Mouse (Mus musculus) right cerebral cortex, adult 18-20 months (tissue): ENCODE measurements around the gene Ccnyl1.

ENCODE experiments used
- DNase-seq: peaks from one replicate; pipeline ENCODE4 v3.0.0; 2022; ENCODE audit warnings: mixed read lengths

The Ccnyl1 gene

DNA sequence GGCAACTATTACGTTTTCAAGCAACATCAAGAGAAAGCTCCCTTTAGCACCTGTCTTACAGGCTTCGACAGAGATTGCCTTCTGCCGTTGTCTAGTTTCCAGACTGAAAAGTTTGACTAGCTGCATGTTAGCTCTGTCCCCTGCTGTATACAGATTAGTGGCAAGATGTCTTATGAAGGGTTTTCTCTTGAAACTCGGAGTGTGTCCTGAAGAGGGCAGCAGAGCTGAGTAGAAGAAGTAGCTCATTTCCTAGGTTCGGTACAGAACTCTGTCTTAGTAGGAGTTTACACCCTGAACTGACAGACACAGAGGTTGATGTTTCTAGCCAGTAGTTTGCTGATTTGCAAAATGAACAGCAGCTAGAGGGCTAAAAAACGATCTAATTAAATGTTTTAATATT is 15.0 kb downstream of the Ccnyl1 start:
- DNase-seq, result peak; percentile 70

GRCm38 (mm10) chr1:64706610-64707009 is 16.4 kb downstream of the Ccnyl1 start:
- no peak for DNase-seq

- DNase-seq, result no peak
These were observed 19.6 kb downstream of the Ccnyl1 start for GRCm38 (mm10) chr1:64709891-64710290.

DNA sequence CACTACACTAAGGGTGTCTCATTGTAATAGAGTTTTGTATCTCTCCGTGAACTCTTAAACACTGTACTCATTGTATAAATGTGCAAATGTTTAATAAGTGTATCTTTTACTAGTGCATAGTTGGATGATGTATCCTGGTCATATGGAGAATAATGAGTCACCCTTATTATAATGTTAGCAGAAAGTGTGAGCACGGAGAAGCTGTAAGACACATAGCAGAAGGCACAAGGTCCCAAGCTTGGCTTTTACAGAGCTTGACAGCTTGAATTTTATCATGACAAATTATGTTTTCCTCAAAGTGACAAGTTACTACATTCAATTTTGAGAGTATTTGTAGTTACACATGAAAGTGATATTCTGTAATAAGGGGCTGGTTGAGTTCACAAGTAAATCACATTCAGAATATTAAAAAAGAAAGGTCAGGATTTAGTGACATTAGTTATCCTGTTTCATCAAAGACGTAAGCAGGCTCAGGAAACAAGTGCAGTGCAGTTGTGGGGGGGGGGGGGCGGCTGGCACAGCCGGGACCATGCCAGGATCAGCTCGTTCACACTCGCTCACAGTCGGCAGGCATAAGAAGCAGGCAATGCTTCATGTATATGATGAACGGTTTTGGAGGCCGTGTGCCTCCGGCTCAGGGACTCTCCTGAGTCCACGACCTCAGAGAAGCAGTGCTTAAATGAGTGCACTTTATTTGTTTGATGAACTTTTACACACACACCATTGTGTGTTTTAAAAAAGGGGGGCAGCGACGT is 21.9 kb downstream of the Ccnyl1 start:
- DNase-seq, result no peak

DNA sequence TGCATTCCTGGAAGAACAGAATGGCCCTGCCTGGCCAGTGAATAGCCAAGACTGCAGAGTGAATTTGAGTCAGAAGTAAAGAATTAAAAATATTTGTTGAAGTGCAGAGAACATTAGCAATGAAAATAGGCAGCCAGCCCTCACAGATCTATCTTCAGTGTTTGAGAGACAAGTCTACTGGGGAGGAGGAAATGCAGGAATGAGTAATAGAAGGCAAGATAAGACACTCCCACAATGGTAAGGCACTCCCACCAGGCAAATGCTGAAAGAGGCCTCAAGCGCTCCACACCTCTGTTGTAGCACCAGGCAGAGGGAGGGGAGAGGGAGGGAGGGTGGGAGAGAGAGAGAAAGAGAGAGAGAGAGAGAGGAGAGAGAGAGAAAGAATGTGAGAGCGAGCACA is 25.2 kb downstream of the Ccnyl1 start:
- no peak for DNase-seq

GRCm38 (mm10) chr1:64716589-64717304 is 26.5 kb downstream of the Ccnyl1 start:
- DNase-seq, result no peak

- peak; percentile 70 for DNase-seq
These were observed 27.2 kb downstream of the Ccnyl1 start for GRCm38 (mm10) chr1:64717504-64717903.

GRCm38 (mm10) chr1:64721034-64721587 is 30.9 kb downstream of the Ccnyl1 start:
- DNase-seq, result no peak

DNA sequence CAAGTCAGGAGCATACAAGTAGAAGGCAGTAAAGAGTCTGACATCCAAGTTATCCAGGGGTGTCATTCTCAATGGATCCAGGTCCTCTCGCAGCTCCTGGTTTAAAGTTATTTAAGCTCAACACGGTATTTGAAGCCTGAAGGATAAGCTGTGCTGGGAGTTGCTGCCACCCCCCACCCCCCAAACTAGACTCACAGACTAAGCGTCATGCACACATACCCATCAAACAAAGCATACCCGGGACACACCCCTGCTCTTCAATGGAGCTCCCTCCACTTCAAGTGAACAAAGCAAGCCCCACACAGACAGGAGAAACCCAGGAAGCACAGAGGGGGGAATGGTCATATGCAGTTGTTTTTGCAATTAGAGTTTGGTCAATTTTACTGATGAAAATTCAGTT is 39.8 kb downstream of the Ccnyl1 start:
- DNase-seq, result no peak

DNA sequence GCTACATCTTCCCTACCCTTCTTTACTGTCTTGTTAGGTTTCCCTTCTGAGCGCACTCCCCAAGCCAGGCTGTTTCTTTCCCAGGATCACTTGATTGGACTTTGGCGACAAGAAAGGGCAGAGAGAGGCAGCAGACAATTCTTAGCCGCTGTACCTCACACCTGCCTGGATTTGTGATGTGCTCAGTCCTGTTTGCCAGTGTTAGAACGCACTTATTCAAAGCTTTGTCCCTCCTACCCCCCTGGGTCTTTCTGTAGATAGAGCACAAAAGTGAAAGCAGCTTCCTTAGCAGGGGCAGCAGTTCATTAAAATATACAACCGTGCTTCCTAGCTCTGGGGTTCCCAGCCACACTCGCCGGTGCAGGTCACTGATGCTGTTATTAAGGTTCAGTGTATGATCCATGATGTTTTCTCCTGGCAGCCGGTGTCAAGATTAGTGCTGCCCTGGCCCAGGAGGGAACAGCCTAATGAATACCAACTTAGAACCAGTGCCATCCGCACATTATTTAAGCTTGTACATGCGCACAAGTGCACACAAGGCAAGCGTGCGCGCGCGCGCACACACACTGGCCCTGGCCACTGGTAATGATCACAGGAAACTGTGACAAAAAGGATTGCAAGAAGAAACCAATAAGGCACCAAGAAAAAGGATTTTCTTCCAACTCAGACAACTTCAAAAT is 41.2 kb downstream of the Ccnyl1 start:
- no peak for DNase-seq

- no peak for DNase-seq
These were observed 41.9 kb downstream of the Ccnyl1 start for GRCm38 (mm10) chr1:64732161-64732560.

DNA sequence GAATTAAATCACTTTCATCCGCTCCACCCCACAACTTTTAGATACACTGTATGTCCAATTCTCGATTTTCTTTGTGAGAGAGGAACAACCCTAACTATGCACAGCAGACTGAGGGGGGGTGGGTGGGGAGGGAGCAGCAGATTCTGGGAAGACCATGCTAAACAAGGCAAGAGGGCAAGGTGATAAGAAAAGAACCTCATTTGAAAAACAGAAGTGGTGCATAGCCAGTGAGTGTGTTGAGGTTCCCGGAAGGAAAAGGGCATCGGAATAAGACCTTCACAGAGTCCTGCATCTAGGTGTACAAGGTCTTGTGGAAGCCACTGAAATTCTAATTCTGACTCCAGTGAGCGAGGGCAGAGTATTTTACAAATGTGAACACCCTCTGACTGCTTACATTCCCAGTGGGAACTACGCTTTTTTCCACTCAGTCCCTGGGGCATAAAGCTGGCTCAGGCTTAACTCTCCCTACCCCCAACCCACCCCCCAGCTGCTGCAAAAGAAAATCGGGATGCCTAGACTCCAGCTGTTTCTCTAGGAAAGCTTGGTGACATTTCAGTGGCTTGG is 42.5 kb downstream of the Ccnyl1 start:
- no peak for DNase-seq

GRCm38 (mm10) chr1:64733453-64734245 is 43.4 kb downstream of the Ccnyl1 start:
- no peak for DNase-seq

DNA sequence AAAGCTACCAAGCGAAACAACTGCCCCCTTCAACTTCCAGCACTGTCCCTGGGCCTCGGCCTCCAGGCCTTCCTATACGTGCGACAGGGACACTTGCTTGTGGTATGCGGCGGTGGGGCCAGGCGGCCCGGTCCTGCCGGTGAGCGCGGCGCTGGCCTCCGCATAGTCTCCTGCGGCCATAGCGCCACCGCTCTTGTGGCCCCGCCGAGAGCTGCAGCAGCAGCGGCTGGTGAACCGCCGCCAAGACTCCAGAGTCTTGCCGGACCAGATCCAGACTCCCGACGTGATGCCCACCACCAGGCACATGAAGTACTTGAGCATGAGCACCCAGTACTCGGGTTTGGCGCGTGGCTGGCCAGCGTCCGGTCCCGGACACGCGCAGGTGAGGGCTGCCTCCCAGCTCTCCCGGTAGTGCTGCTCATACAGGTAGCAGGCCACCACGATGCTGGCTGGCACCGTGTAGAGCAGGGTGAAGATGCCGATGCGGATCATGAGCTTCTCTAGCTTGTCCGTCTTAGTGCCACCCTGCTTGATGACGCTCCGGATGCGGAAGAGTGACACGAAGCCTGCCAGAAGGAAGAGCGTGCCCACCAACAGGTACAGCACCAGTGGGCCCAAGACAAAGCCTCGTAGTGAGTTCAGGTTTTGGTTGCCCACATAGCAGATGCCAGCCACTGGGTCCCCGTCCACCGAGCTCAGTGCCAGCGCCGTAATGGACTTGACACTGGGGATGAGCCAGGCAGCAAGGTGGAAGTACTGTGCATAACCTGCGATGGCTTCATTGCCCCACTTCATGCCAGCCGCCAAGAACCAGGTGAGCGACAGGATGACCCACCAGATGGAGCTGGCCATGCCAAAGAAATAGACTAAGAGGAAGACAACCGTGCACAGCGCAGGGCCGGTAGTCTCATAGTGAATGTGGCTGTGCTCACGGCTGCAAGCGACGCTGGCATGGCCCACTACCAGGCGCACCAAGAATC is 44.8 kb downstream of the Ccnyl1 start:
- no peak for DNase-seq

DNA sequence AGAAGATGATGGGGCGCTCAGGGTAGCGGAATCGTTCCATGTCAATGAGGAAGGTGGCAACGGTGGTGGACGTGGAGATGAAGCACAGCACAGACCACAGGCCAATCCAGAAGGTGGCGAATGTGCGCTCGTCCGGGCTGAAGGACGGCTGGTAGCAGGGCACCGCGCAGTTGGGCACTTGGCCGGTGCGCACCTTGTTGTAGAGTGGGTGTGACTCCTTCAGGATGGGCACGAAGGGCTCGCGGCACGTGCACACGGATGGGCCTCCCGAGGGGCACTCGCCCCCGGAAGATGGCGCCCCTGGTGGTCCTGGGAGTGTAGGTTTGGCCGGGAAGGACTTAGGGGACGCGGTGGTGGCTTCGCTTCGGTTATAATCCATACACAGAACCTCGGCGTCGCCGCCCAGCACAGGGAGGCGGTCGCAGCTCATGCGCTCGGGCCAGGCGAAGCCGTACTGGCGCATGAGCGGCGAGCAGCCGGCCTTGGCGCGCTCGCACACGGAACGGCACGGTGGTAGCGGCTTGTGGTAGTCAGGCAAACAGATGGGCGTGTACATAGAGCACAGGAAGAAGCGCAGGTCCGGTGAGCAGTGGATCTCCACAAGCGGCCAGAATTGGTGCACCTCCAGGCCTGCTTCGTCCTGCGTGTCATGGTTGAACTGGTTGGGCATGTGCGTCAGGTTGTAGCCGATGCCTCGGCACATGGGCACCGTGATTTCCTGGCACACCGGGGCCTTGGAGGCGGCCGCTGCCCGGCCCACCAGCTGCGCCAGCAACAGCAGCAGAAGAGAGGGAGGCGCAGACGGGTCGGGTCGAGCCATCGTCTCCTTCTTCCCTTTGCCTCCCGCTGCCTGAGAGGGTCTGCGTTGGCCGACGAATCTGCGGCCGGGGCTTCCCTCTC is 45.8 kb downstream of the Ccnyl1 start:
- no peak for DNase-seq

GRCm38 (mm10) chr1:64736681-64737501 is 46.6 kb downstream of the Ccnyl1 start:
- no peak for DNase-seq

DNA sequence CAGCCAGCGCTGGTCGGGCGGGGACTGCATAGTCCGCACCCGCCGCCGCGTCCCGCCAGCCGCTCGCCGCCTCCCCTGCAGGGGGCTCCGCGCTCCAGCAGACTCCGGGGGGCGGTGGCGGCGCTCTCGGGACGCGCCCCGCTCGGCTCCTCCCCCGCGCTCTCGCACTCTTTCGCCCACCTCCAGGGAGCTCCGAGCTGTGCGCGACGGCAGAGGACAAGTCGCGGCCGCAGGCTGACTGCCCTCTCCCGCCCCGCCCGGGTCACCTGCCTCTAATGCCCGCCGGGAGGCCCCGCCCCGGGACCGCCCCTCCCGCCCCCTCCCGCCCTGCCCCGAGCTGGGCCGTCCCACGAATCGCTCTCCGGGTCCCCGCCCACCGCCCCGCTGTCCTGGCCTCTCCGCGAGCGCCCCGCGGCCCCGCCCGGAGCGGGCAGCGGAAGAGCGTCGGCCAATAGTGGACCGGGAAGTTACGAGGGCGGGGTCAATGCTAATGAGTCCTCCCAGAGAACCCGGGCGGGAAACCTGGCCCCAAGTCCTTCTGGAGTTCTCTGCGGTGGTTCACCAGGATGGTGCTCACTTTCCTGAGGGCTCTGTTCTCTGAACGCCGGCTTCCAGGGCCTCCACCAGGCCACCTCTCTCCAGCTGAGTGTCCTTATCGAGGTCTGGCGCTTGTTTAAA is 47.4 kb downstream of the Ccnyl1 start, which contains the start of gene Fzd5:
Fzd5 (minus strand) TSS at position 250 of the 678 bp plus-strand sequence.
- DNase-seq, result peak; percentile 83

DNA sequence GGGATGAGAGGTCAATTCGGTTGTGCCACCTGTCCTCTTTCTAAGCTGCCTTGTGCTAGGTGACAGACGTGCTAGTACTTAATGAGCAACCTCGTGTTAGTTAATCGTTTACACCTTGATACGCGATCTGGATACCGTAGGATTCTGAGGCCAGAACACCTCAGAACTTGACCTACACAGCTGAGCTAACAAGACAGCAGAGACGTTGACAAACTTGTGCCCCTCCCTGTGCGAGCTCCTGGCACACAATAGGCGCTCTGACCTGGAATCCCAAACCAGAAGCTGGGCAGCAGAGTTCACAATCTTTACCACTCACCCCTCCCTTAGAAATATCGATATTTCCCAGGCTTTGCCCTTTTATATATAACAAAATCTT is 47.9 kb downstream of the Ccnyl1 start:
- DNase-seq, result no peak
